Mouse (Mus musculus): ENCODE measurements at regions not wholly inside any gene's neighbourhood (a gene's known extent, or its start where the extent isn't known, plus 50 kb on each side); places are given as distances from the start of the nearest gene placed in this dataset.
A peak's percentile ranks its signal among the peaks of the same experiment; 100 is the strongest.

GRCm38 (mm10) chr13:112084484-112085278 is 203.6 kb upstream of the Ankrd55 start:
- Histone ChIP-seq H3K36me3 (no peaks in the 10 kb centered on the region), H3K4me2 (replicated peaks) (0 out of 2 replicates have a peak overlapping the region, but pooled peaks have one; percentile 1), H3K4me3 (no peak overlapping the region), H3K4me1 (peaks cover 10% of the 10 kb centered on the region; the same call in 1 of the 2 replicates), H3K9me3 (no peaks in the 10 kb centered on the region), H3K9ac (replicated peaks) (no peak overlapping the region), H3K27me3 (no peaks in the 10 kb centered on the region), H3K27ac (replicated peaks) (no peak overlapping the region)
- WGBS: 40% methylated on average over 15 of the region's 15 CpGs
- 0 out of 2 replicates have a peak, but pooled peaks have one; percentile 55 for ATAC-seq (replicated peaks)

- Histone ChIP-seq H3K9ac (replicated peaks) (no peak overlapping the region), H3K9me3 (no peaks in the 10 kb centered on the region), H3K36me3 (no peaks in the 10 kb centered on the region), H3K4me1 (peaks cover 10% of the 10 kb centered on the region; the same call in 1 of the 2 replicates), H3K4me3 (no peak overlapping the region), H3K27ac (replicated peaks) (no peak overlapping the region), H3K27me3 (no peaks in the 10 kb centered on the region), H3K4me2 (replicated peaks) (no peak overlapping the region)
- ATAC-seq (replicated peaks): no peak
- WGBS: 23% methylated on average over 5 of the region's 5 CpGs
Measured at GRCm38 (mm10) chr13:112088312-112088771, 199.9 kb upstream of the Ankrd55 start.

GRCm38 (mm10) chr13:112090737-112091136 is 197.5 kb upstream of the Ankrd55 start:
- no peak overlapping the region for H3K4me2 ChIP-seq (replicated peaks)
- no peaks in the 10 kb centered on the region for H3K36me3 ChIP-seq
- no peak overlapping the region for H3K4me3 ChIP-seq
- ATAC-seq (replicated peaks): no peak
- no peaks in the 10 kb centered on the region for H3K27me3 ChIP-seq
- WGBS: 72% methylated on average over 8 of the region's 8 CpGs
- no peak overlapping the region for H3K27ac ChIP-seq (replicated peaks)
- H3K4me1 ChIP-seq: peaks cover 3% of the 10 kb centered on the region; the same call in 1 of the 2 replicates
- H3K9ac ChIP-seq (replicated peaks): no peak overlapping the region
- H3K9me3 ChIP-seq: no peaks in the 10 kb centered on the region

- Histone ChIP-seq H3K4me1 (peaks cover 9% of the 10 kb centered on the region), H3K4me2 (replicated peaks) (no peak overlapping the region), H3K9me3 (no peaks in the 10 kb centered on the region), H3K27me3 (no peaks in the 10 kb centered on the region), H3K27ac (replicated peaks) (no peak overlapping the region), H3K9ac (replicated peaks) (no peak overlapping the region), H3K36me3 (no peaks in the 10 kb centered on the region), H3K4me3 (no peak overlapping the region)
- 82% methylated on average over 10 of the region's 10 CpGs for WGBS
- no peak for ATAC-seq (replicated peaks)
Measured at GRCm38 (mm10) chr13:112095595-112096139, 192.6 kb upstream of the Ankrd55 start.

- peaks cover 21% of the 10 kb centered on the region for H3K4me1 ChIP-seq
- WGBS: 44% methylated on average over 7 of the region's 7 CpGs
- H3K36me3 ChIP-seq: no peaks in the 10 kb centered on the region
- peak; percentile 41 for ATAC-seq (replicated peaks)
- H3K4me2 ChIP-seq (replicated peaks): peak overlapping the region; percentile 73
- no peaks in the 10 kb centered on the region for H3K9me3 ChIP-seq
- peak overlapping the region; percentile 47 for H3K4me3 ChIP-seq
- no peaks in the 10 kb centered on the region for H3K27me3 ChIP-seq
- H3K9ac ChIP-seq (replicated peaks): peak overlapping the region; percentile 55
- peak overlapping the region; percentile 82 for H3K27ac ChIP-seq (replicated peaks)
Measured at GRCm38 (mm10) chr13:112099953-112100591, 188.2 kb upstream of the Ankrd55 start.

DNA sequence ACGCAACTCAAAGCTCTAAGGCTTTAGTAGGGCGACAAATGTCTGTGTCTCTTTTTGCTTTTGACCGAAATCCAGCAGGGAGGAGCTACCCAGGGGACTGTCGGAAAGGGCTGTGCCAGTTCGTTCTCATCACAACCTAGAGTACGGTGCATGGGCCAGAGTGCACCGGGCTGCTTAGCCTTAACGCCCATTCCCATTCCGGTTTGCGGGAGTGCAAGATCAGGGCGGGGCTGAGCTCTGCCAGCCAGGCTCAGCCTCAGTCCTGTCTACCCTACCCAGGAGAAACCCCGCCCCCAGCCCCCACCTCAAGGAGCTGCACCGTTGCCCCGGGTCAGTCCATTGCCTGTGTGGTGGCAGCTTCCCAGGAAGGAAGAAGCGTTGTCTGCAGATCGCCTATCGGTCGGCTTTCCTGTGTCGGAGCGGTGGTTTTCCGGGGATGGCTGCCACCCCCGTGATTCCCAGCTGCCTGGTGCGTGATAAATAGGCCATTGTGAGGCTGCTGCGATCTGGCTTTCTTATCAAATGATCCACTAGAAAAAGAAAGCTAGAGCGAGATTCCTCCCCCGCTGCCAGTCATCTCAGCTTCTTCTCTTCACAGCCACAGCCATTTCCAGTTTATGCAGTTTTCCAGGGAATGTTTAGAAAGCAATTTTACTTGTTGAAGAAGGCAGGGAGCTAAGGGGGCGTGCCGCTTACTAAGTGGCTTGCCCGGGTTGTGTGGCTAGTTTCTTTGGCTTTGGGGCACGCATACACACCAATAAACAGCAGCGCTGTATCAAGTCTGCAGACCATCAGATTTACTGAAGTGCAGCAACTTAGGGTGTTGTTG is 187.4 kb upstream of the Ankrd55 start:
- no peaks in the 10 kb centered on the region for H3K36me3 ChIP-seq
- peak overlapping the region; percentile 47 for H3K4me3 ChIP-seq
- peak; percentile 94 for ATAC-seq (replicated peaks)
- peak overlapping the region; percentile 55 for H3K9ac ChIP-seq (replicated peaks)
- H3K4me2 ChIP-seq (replicated peaks): peak overlapping the region; percentile 73
- H3K27ac ChIP-seq (replicated peaks): peak overlapping the region; percentile 82
- H3K27me3 ChIP-seq: no peaks in the 10 kb centered on the region
- peaks cover 21% of the 10 kb centered on the region for H3K4me1 ChIP-seq
- no peaks in the 10 kb centered on the region for H3K9me3 ChIP-seq
- WGBS: 2% methylated on average over 31 of the region's 31 CpGs

- H3K9me3 ChIP-seq: no peaks in the 10 kb centered on the region
- WGBS: 54% methylated on average over 5 of the region's 5 CpGs
- peak overlapping the region; percentile 47 for H3K4me3 ChIP-seq
- H3K27ac ChIP-seq (replicated peaks): peak overlapping the region; percentile 82
- peak overlapping the region; percentile 73 for H3K4me2 ChIP-seq (replicated peaks)
- H3K9ac ChIP-seq (replicated peaks): no peak overlapping the region
- H3K27me3 ChIP-seq: no peaks in the 10 kb centered on the region
- no peak for ATAC-seq (replicated peaks)
- no peaks in the 10 kb centered on the region for H3K36me3 ChIP-seq
- H3K4me1 ChIP-seq: peaks cover 21% of the 10 kb centered on the region
Measured at GRCm38 (mm10) chr13:112101421-112101756, 186.9 kb upstream of the Ankrd55 start.

GRCm38 (mm10) chr13:112105953-112106352 is 182.3 kb upstream of the Ankrd55 start:
- WGBS: 92% methylated on average over 3 of the region's 3 CpGs
- no peak overlapping the region for H3K4me3 ChIP-seq
- no peak overlapping the region for H3K9ac ChIP-seq (replicated peaks)

DNA sequence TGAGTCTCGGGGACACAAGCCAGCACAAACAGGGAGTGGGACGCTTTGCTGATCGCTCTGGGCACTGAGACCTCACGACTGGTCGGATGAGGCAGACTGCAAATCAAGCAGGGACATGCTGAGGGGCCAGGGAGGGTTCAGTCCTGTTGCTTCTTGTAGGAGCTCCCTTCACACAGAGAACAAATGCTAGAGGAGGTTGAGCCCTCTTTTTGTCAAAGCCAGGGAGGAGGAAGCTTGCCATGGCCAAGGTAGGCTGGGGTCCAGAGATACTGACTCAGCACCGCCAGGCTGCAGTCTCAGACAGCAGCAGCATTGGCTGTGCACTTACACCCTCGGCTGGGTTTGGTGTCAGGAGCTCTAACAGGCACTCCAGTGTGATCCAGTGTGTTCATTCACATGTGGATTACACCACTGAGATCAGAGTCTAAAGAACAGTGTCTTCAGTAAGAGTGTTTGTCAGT is 173.5 kb upstream of the Ankrd55 start:
- no peak overlapping the region for H3K9ac ChIP-seq (replicated peaks)
- H3K4me1 ChIP-seq: peaks cover 17% of the 10 kb centered on the region
- H3K27me3 ChIP-seq: peaks cover 8% of the 10 kb centered on the region
- no peak overlapping the region for H3K27ac ChIP-seq (replicated peaks)
- ATAC-seq (replicated peaks): no peak
- 84% methylated on average over 7 of the region's 7 CpGs for WGBS
- H3K4me3 ChIP-seq: no peak overlapping the region
- no peak overlapping the region for H3K4me2 ChIP-seq (replicated peaks)
- H3K36me3 ChIP-seq: no peaks in the 10 kb centered on the region
- H3K9me3 ChIP-seq: no peaks in the 10 kb centered on the region

More at GRCm38 (mm10) chr13:112105953-112106352, 182.3 kb upstream of the Ankrd55 start:
- H3K27me3 ChIP-seq: no peaks in the 10 kb centered on the region
- no peaks in the 10 kb centered on the region for H3K36me3 ChIP-seq
- no peak for ATAC-seq (replicated peaks)
- no peak overlapping the region for H3K27ac ChIP-seq (replicated peaks)
- H3K9me3 ChIP-seq: no peaks in the 10 kb centered on the region
- no peak overlapping the region for H3K4me2 ChIP-seq (replicated peaks)
- peaks cover 9% of the 10 kb centered on the region for H3K4me1 ChIP-seq

- WGBS: 53% methylated on average over 9 of the region's 9 CpGs
- H3K4me2 ChIP-seq (replicated peaks): no peak overlapping the region
- H3K27ac ChIP-seq (replicated peaks): no peak overlapping the region
- H3K4me3 ChIP-seq: no peak overlapping the region
- no peaks in the 10 kb centered on the region for H3K9me3 ChIP-seq
- peaks cover 31% of the 10 kb centered on the region for H3K4me1 ChIP-seq
- H3K36me3 ChIP-seq: no peaks in the 10 kb centered on the region
- H3K27me3 ChIP-seq: peaks cover 11% of the 10 kb centered on the region
- H3K9ac ChIP-seq (replicated peaks): no peak overlapping the region
- ATAC-seq (replicated peaks): no peak
Measured at GRCm38 (mm10) chr13:112116101-112116726, 172.0 kb upstream of the Ankrd55 start.

- Histone ChIP-seq H3K4me3 (no peak overlapping the region), H3K9me3 (no peaks in the 10 kb centered on the region), H3K4me1 (peaks cover 31% of the 10 kb centered on the region), H3K27me3 (peaks cover 11% of the 10 kb centered on the region; the same call in 1 of the 2 replicates), H3K9ac (replicated peaks) (no peak overlapping the region), H3K36me3 (no peaks in the 10 kb centered on the region), H3K27ac (replicated peaks) (no peak overlapping the region), H3K4me2 (replicated peaks) (no peak overlapping the region)
- ATAC-seq (replicated peaks): no peak
- WGBS: 93% methylated on average over 3 of the region's 3 CpGs
Measured at GRCm38 (mm10) chr13:112118564-112118963, 169.7 kb upstream of the Ankrd55 start.
